Mouse (Mus musculus) stomach, postnatal 0 days (tissue): Measurements from ENCODE around the gene Qsox1.

Experiments used
- CTCF ChIP-seq: IDR thresholded peaks from 2 replicates; pipeline ENCODE4 v1.5.1; 2016; ENCODE audit warnings: antibody characterized with exemption, low read depth, mild to moderate bottlenecking, moderate library complexity
- EP300 ChIP-seq: optimal IDR thresholded peaks from 2 replicates; pipeline ENCODE3; 2016; ENCODE audit warnings: antibody characterized with exemption

- no peak for TF ChIP-seq CTCF
- TF ChIP-seq EP300, result no peak
Observed at GRCm38 (mm10) chr1:155742411-155743363, 70.0 kb downstream of the Qsox1 start.
